Mouse (Mus musculus) CH12.LX (cell line): ENCODE data around the gene Cdkn2aip. TPM values are rescaled to one million over a fixed set of nuclear protein-coding genes. Genes with fewer than 3 reads are reported as not detected.

Experiments used
- DNase-seq: peaks from one replicate; pipeline ENCODE4 v3.0.0-alpha.2; 2013; ENCODE audit errors: extremely low read depth
- H3K27ac ChIP-seq: 2 replicates; pipeline ENCODE4 v1.5.1; 2012; ENCODE audit warnings: low read depth, mild to moderate bottlenecking, control low read depth, moderate library complexity; ENCODE audit not compliant: insufficient read depth
- H3K27me3 ChIP-seq: replicated peaks from 2 replicates; pipeline ENCODE3; 2012; ENCODE audit warnings: inconsistent platforms
- H3K36me3 ChIP-seq, 2 experiments: replicated peaks in 1 of 2; 2 replicates each; pipeline versions ENCODE3 to v1.6.1; 2012; ENCODE audit warnings: inconsistent platforms in 1 of 2, low read length in 1 of 2, mild to moderate bottlenecking in 1 of 2, mixed read lengths in 1 of 2, moderate library complexity in 1 of 2; ENCODE audit not compliant: control insufficient read depth in 1 of 2, insufficient read depth in 1 of 2
- H3K4me1 ChIP-seq, 2 experiments: 2 replicates each; pipeline ENCODE4 v1.6.1; 2012; ENCODE audit warnings: inconsistent platforms in 1 of 2, moderate library complexity in 1 of 2; ENCODE audit not compliant: insufficient read depth in 2 of 2, control insufficient read depth in 1 of 2
- H3K4me2 ChIP-seq: 2 replicates; pipeline ENCODE4 v1.6.1; 2012; ENCODE audit warnings: low read depth, mild to moderate bottlenecking, control low read depth; ENCODE audit not compliant: poor library complexity, insufficient read depth, severe bottlenecking
- H3K4me3 ChIP-seq, 3 experiments: fragments of 150-350 bp in 1 of 3; sonication (generic) in 1 of 3; replicated peaks in 1 of 3; 2 replicates each; pipeline versions ENCODE3 to v1.5.1; 2011 to 2012; ENCODE audit warnings: low read depth in 2 of 3, low read length in 2 of 3, mild to moderate bottlenecking in 2 of 3, moderate library complexity in 2 of 3, control low read depth in 1 of 3, improper control_type of control experiment in 1 of 3, inconsistent platforms in 1 of 3, mixed read lengths in 1 of 3; ENCODE audit not compliant: poor library complexity in 1 of 3
- H3K79me2 ChIP-seq: replicated peaks from 2 replicates; pipeline ENCODE4 v1.6.1; 2012; ENCODE audit warnings: mild to moderate bottlenecking, moderate library complexity; ENCODE audit not compliant: control insufficient read depth, poor library complexity, insufficient read depth, severe bottlenecking; ENCODE audit errors: extremely low read depth
- H3K9ac ChIP-seq: 2 replicates; pipeline ENCODE4 v1.6.1; 2012; ENCODE audit warnings: low read depth, mild to moderate bottlenecking, control low read depth, moderate library complexity; ENCODE audit not compliant: insufficient read depth
- H3K9me3 ChIP-seq: replicated peaks from 2 replicates; pipeline ENCODE3; 2012; ENCODE audit warnings: low read length, inconsistent platforms, mixed read lengths
- BHLHE40 ChIP-seq: IDR thresholded peaks from 2 replicates; pipeline ENCODE4 v1.6.1; 2011; ENCODE audit warnings: mild to moderate bottlenecking, low read depth, low read length, improper control_type of control experiment
- CTCF ChIP-seq, 2 experiments: IDR thresholded peaks in 1 of 2; conservative IDR thresholded peaks in 1 of 2; 2 replicates each; pipeline ENCODE4 v1.5.1; 2011 to 2012; ENCODE audit warnings: low read depth in 2 of 2, low read length in 2 of 2, improper control_type of control experiment in 1 of 2, inconsistent platforms in 1 of 2, mild to moderate bottlenecking in 1 of 2, moderate library complexity in 1 of 2
- EP300 ChIP-seq: IDR thresholded peaks from 2 replicates; pipeline ENCODE4 v1.6.1; 2011; ENCODE audit warnings: low read length, improper control_type of control experiment
- ETS1 ChIP-seq: conservative IDR thresholded peaks from 2 replicates; pipeline ENCODE4 v1.6.1; 2012; ENCODE audit warnings: low read depth, mild to moderate bottlenecking, inconsistent platforms, low read length, improper control_type of control experiment, moderate library complexity
- GABPA ChIP-seq: IDR thresholded peaks from 2 replicates; pipeline ENCODE4 v1.6.1; 2012; ENCODE audit warnings: low read depth, low read length, improper control_type of control experiment, inconsistent platforms; ENCODE audit not compliant: insufficient replicate concordance
- HCFC1 ChIP-seq: IDR thresholded peaks from 2 replicates; pipeline ENCODE4 v1.6.1; 2012; ENCODE audit warnings: low read depth, mild to moderate bottlenecking, inconsistent platforms, low read length, improper control_type of control experiment
- IRF4 ChIP-seq: IDR thresholded peaks from 2 replicates; pipeline ENCODE4 v1.6.1; 2014; ENCODE audit warnings: low read depth, mild to moderate bottlenecking, inconsistent platforms, low read length, improper control_type of control experiment
- JUN ChIP-seq: IDR thresholded peaks from 2 replicates; pipeline ENCODE4 v1.6.1; 2011; ENCODE audit warnings: low read depth, mild to moderate bottlenecking, low read length, improper control_type of control experiment, moderate library complexity; ENCODE audit not compliant: insufficient read depth
- JUND ChIP-seq: conservative IDR thresholded peaks from 2 replicates; pipeline ENCODE4 v1.6.1; 2011; ENCODE audit warnings: low read depth, low read length, improper control_type of control experiment
- MAFK ChIP-seq: IDR thresholded peaks from 2 replicates; pipeline ENCODE4 v1.6.1; 2011; ENCODE audit warnings: low read length, improper control_type of control experiment; ENCODE audit not compliant: insufficient replicate concordance
- MAX ChIP-seq: IDR thresholded peaks from 2 replicates; pipeline ENCODE4 v1.6.1; 2011; ENCODE audit warnings: low read length, improper control_type of control experiment
- MAZ ChIP-seq: IDR thresholded peaks from 2 replicates; pipeline ENCODE4 v1.6.1; 2012; ENCODE audit warnings: low read depth, mild to moderate bottlenecking, inconsistent platforms, low read length, improper control_type of control experiment, moderate library complexity
- MXI1 ChIP-seq: IDR thresholded peaks from 2 replicates; pipeline ENCODE4 v1.6.1; 2011; ENCODE audit warnings: mild to moderate bottlenecking, low read depth, low read length, improper control_type of control experiment
- MYC ChIP-seq: IDR thresholded peaks from 2 replicates; pipeline ENCODE4 v1.6.1; 2011; ENCODE audit warnings: low read depth, mild to moderate bottlenecking, improper control_type of control experiment, low read length
- NELFE ChIP-seq: IDR thresholded peaks from 2 replicates; pipeline ENCODE4 v1.6.1; 2011; ENCODE audit warnings: low read depth, low read length, improper control_type of control experiment
- NRF1 ChIP-seq: IDR thresholded peaks from 2 replicates; pipeline ENCODE4 v1.6.1; 2014; ENCODE audit warnings: low read depth, mild to moderate bottlenecking, inconsistent platforms, low read length, improper control_type of control experiment, moderate library complexity
- POLR2AphosphoS2 ChIP-seq: IDR thresholded peaks from 2 replicates; pipeline ENCODE4 v1.6.1; 2011; ENCODE audit warnings: low read depth, low read length, improper control_type of control experiment
- RAD21 ChIP-seq: IDR thresholded peaks from 2 replicates; pipeline ENCODE4 v1.6.1; 2011; ENCODE audit warnings: low read depth, mild to moderate bottlenecking, low read length, improper control_type of control experiment, moderate library complexity
- SIN3A ChIP-seq: IDR thresholded peaks from 2 replicates; pipeline ENCODE4 v1.6.1; 2012; ENCODE audit warnings: low read length, improper control_type of control experiment, inconsistent platforms
- SMC3 ChIP-seq: IDR thresholded peaks from 2 replicates; pipeline ENCODE4 v1.6.1; 2011; ENCODE audit warnings: low read depth, low read length, improper control_type of control experiment
- TCF12 ChIP-seq: IDR thresholded peaks from 2 replicates; pipeline ENCODE4 v1.6.1; 2014; ENCODE audit warnings: low read depth, mild to moderate bottlenecking, inconsistent platforms, low read length, improper control_type of control experiment
- UBTF ChIP-seq: IDR thresholded peaks from 2 replicates; pipeline ENCODE4 v1.6.1; 2012; ENCODE audit warnings: low read depth, mild to moderate bottlenecking, inconsistent platforms, low read length, improper control_type of control experiment, moderate library complexity
- USF1 ChIP-seq: IDR thresholded peaks from 2 replicates; pipeline ENCODE4 v1.6.1; 2014; ENCODE audit warnings: low read depth, mild to moderate bottlenecking, inconsistent platforms, low read length, improper control_type of control experiment
- USF2 ChIP-seq: conservative IDR thresholded peaks from 2 replicates; pipeline ENCODE4 v1.6.1; 2011; ENCODE audit warnings: low read depth, low read length, improper control_type of control experiment
- ZC3H11A ChIP-seq: IDR thresholded peaks from 2 replicates; pipeline ENCODE4 v1.6.1; 2012; ENCODE audit warnings: low read depth, mild to moderate bottlenecking, inconsistent platforms, low read length, improper control_type of control experiment
- ZMIZ1 ChIP-seq: IDR thresholded peaks from 2 replicates; pipeline ENCODE4 v1.6.1; 2012; ENCODE audit warnings: low read depth, mild to moderate bottlenecking, inconsistent platforms, low read length, improper control_type of control experiment
- ZNF384 ChIP-seq: IDR thresholded peaks from 2 replicates; pipeline ENCODE4 v1.6.1; 2012; ENCODE audit warnings: low read depth, low read length, improper control_type of control experiment, inconsistent platforms
- dilution Hi-C: fragments of 300-500 bp; cut with MboI; formaldehyde crosslinking; loops from 2 replicates; pipeline ENCODE4 v1.14.3; 2020; ENCODE audit warnings: low sequenced_read_pairs; ENCODE audit not compliant: extremely low pct_unique_long_range_greater_than_20kb, extremely low pct_ligation_motif_present
- in situ Hi-C: fragments of 300-500 bp; cut with MboI; formaldehyde crosslinking; loops from 3 replicates; pipeline ENCODE4 v1.14.3; 2019; ENCODE audit warnings: low sequenced_read_pairs, low pct_ligation_motif_present, low pct_unique_long_range_greater_than_20kb, mixed read lengths
- polyA plus RNA-seq: library from polyadenylated mRNA; unstranded; fragments of >175 nt; gene quantifications from 2 replicates; pipeline ENCODE4 v1.2.1, GENCODE M21; 2012; ENCODE audit warnings: low read depth; ENCODE audit not compliant: insufficient read length
- total RNA-seq, 2 experiments: library from RNA; depleted of rRNA; stranded (reverse); fragments of 300-350 nt in 1 of 2; fragments of >200 nt in 1 of 2; gene quantifications; 2 replicates each; pipeline ENCODE4 v1.2.3; 2012 to 2014

Gene Cdkn2aip
- total and polyA plus RNA-seq, 3 experiments = 7.1 to 15.5 (median 8.7) TPM

DNA sequence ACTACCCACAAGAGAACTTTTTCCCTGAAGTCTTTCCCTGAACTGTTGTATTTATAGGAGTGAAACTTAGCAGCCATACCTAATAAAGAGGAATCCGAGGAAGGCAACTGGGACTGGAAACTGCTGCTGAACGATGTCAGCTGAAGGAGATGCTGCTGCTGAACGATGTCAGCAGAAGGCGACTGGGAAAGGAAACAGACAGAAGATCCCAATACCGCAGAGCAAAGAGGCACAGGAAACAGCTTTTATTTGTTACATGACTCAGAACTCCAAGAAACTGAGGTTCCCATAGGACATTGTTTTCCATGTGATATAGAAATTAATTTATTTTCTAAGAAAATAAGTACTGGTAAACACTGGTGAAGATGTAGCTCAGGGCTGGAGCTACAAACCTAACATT is 29.3 kb downstream of the Cdkn2aip start:
- in situ Hi-C loops (loop anchor here (25.0 kb wide), 1 partner anchor 297 kb away; no protein-coding TSS in a partner anchor), dilution Hi-C loops (no loop called here)
- no peak overlapping the region for H3K4me3 ChIP-seq
- H3K79me2 ChIP-seq = no peaks in the 10 kb centered on the region
- DNase-seq = no peak
- peaks cover 0 to 3% of the 10 kb centered on the region in 2 experiments for H3K36me3 ChIP-seq
- no peak overlapping the region for H3K27ac ChIP-seq
- H3K27me3 ChIP-seq = peaks cover 2% of the 10 kb centered on the region
- H3K9me3 ChIP-seq = peaks cover 3% of the 10 kb centered on the region
- H3K4me2 ChIP-seq = no peak overlapping the region
- H3K9ac ChIP-seq = no peak overlapping the region
- TF ChIP-seq ZMIZ1 = no peak
- no peak for TF ChIP-seq MAFK
- TF ChIP-seq MAX = no peak
- no peak for TF ChIP-seq RAD21
- TF ChIP-seq SIN3A = no peak
- TF ChIP-seq ZNF384 = no peak
- TF ChIP-seq USF2 = no peak
- no peak for TF ChIP-seq BHLHE40
- TF ChIP-seq JUND = no peak
- no peak for TF ChIP-seq POLR2AphosphoS2
- no peak for TF ChIP-seq GABPA
- TF ChIP-seq ZC3H11A = no peak
- no peak for TF ChIP-seq JUN
- no peak for TF ChIP-seq ETS1
- TF ChIP-seq TCF12 = no peak
- TF ChIP-seq IRF4 = no peak
- TF ChIP-seq CTCF (conservative IDR thresholded peaks at IDR 0.05 in 1 of 2, IDR thresholded peaks at IDR 0.05 in 1 of 2; ENCODE audit: low read depth in 2 of 2, low read length in 2 of 2) = no peak
- TF ChIP-seq NRF1 = no peak
- no peak for TF ChIP-seq UBTF
- no peak for TF ChIP-seq EP300
- H3K4me1 ChIP-seq = no peaks in the 10 kb centered on the region

DNA sequence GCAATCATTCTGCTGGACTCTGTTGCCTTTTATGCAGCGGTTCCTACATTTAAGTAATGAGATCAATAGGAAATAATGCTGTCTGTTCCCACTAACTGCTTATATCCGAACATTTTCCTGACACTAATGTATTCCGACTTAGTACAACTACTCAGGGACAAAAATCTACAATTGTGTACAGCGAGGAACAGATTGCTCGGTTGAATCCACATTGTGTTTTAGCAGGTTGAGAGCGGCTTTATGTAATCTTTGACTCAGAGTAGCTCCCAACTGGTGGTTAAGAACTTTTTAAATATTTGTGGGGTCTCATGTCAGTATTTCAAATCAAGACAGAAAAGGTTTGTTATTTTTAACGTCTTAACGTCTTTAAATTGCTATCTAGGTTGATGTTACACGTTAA is 29.7 kb downstream of the Cdkn2aip start:
- Histone ChIP-seq H3K4me3 (no peak overlapping the region), H3K4me1 (no peaks in the 10 kb centered on the region), H3K27ac (no peak overlapping the region), H3K27me3 (peaks cover 2% of the 10 kb centered on the region), H3K36me3 (peaks cover 0 to 3% of the 10 kb centered on the region in 2 experiments), H3K4me2 (no peak overlapping the region), H3K9ac (no peak overlapping the region), H3K79me2 (no peaks in the 10 kb centered on the region), H3K9me3 (no peaks in the 10 kb centered on the region)
- in situ Hi-C loops (loop anchor here (25.0 kb wide), 1 partner anchor 297 kb away; no protein-coding TSS in a partner anchor), dilution Hi-C loops (no loop called here)
- no peak for TF ChIP-seq SMC3
- no peak for TF ChIP-seq USF2
- TF ChIP-seq MAZ = no peak
- no peak for TF ChIP-seq ETS1
- no peak for TF ChIP-seq HCFC1
- no peak for TF ChIP-seq GABPA
- TF ChIP-seq USF1 = no peak
- TF ChIP-seq NELFE = no peak
- no peak for TF ChIP-seq JUND
- no peak for TF ChIP-seq MXI1
- no peak for TF ChIP-seq ZMIZ1
- TF ChIP-seq MAFK = no peak
- no peak for TF ChIP-seq UBTF
- TF ChIP-seq MAX = no peak
- no peak for TF ChIP-seq BHLHE40
- TF ChIP-seq MYC = no peak
- DNase-seq = no peak
